Mouse (Mus musculus) macrophage (primary cell): Measurements from ENCODE around the gene Nfib. TPM values are rescaled to one million over a fixed set of nuclear protein-coding genes. Genes with fewer than 3 reads are reported as not detected.

Experiments used
- H3K27ac ChIP-seq: fragments of 350-480 bp; formaldehyde crosslinking; 2 replicates; pipeline ENCODE4 v1.9.0; 2021
- H3K36me3 ChIP-seq: fragments of 350-480 bp; formaldehyde crosslinking; 2 replicates; pipeline ENCODE4 v1.9.0; 2021; ENCODE audit errors: inconsistent target
- H3K4me3 ChIP-seq: fragments of 350-480 bp; formaldehyde crosslinking; 2 replicates; pipeline ENCODE4 v1.9.0; 2021; ENCODE audit errors: inconsistent target
- H3K79me2 ChIP-seq: fragments of 350-480 bp; formaldehyde crosslinking; 2 replicates; pipeline ENCODE4 v1.9.0; 2021; ENCODE audit errors: inconsistent target
- WGBS: methylation state at CpG from one replicate; pipeline ENCODE4 v1.1.7; 2026; ENCODE audit warnings: inconsistent platforms; ENCODE audit not compliant: missing documents; 5-methylcytosine and 5-hydroxymethylcytosine counted together
- polyA plus RNA-seq: library from polyadenylated mRNA; stranded (reverse); fragments of 250-400 nt; gene quantifications from 3 replicates; pipeline ENCODE4 v1.2.4, GENCODE M21; 2018; ENCODE audit warnings: inconsistent platforms

Nfib gene
- polyA plus RNA-seq, 1 experiment from 2014 or later, result not detected

GRCm38 (mm10) chr4:82335266-82335865 is 370.2 kb downstream of the Nfib start:
- Histone ChIP-seq H3K79me2 (no peaks in the 10 kb centered on the region), H3K4me3 (no peak overlapping the region), H3K27ac (no peak overlapping the region), H3K36me3 (no peaks in the 10 kb centered on the region)
- 100% methylated on average over 4 of the region's 4 CpGs for WGBS

- WGBS, result 79% methylated on average over 3 of the region's 3 CpGs
- H3K4me3 ChIP-seq, result no peak overlapping the region
- no peaks in the 10 kb centered on the region for H3K36me3 ChIP-seq
- no peak overlapping the region for H3K27ac ChIP-seq
- H3K79me2 ChIP-seq, result no peaks in the 10 kb centered on the region
Measured at GRCm38 (mm10) chr4:82333413-82333812, 372.1 kb downstream of the Nfib start.

GRCm38 (mm10) chr4:82330095-82330494 is 375.5 kb downstream of the Nfib start:
- no peak overlapping the region for H3K27ac ChIP-seq
- H3K4me3 ChIP-seq, result no peak overlapping the region
- WGBS, result 29% methylated on average over 4 of the region's 4 CpGs
- no peaks in the 10 kb centered on the region for H3K79me2 ChIP-seq
- H3K36me3 ChIP-seq, result no peaks in the 10 kb centered on the region

GRCm38 (mm10) chr4:82326140-82326529 is 379.4 kb downstream of the Nfib start:
- 67% methylated on average over 3 of the region's 3 CpGs for WGBS
- Histone ChIP-seq H3K79me2 (no peaks in the 10 kb centered on the region), H3K36me3 (no peaks in the 10 kb centered on the region), H3K4me3 (no peak overlapping the region), H3K27ac (no peak overlapping the region)

- 87% methylated on average over 5 of the region's 6 CpGs for WGBS
- H3K79me2 ChIP-seq, result no peaks in the 10 kb centered on the region
- no peaks in the 10 kb centered on the region for H3K36me3 ChIP-seq
- no peak overlapping the region for H3K27ac ChIP-seq
- no peak overlapping the region for H3K4me3 ChIP-seq
Measured at GRCm38 (mm10) chr4:82325409-82326139, 380.0 kb downstream of the Nfib start.

GRCm38 (mm10) chr4:82324977-82325376 is 380.6 kb downstream of the Nfib start:
- WGBS, result 87% methylated on average over 3 of the region's 3 CpGs
- Histone ChIP-seq H3K4me3 (no peak overlapping the region), H3K36me3 (no peaks in the 10 kb centered on the region), H3K79me2 (no peaks in the 10 kb centered on the region), H3K27ac (no peak overlapping the region)

GRCm38 (mm10) chr4:82321008-82321407 is 384.5 kb downstream of the Nfib start:
- no peak overlapping the region for H3K4me3 ChIP-seq
- H3K79me2 ChIP-seq, result no peaks in the 10 kb centered on the region
- H3K27ac ChIP-seq, result no peak overlapping the region
- 18% methylated on average over 4 of the region's 4 CpGs for whole genome bisulfite sequencing
- H3K36me3 ChIP-seq, result no peaks in the 10 kb centered on the region

GRCm38 (mm10) chr4:82319388-82319787 is 386.2 kb downstream of the Nfib start:
- WGBS, result 96% methylated on average over 7 of the region's 7 CpGs
- H3K4me3 ChIP-seq, result no peak overlapping the region
- H3K79me2 ChIP-seq, result no peaks in the 10 kb centered on the region
- H3K27ac ChIP-seq, result no peak overlapping the region
- H3K36me3 ChIP-seq, result no peaks in the 10 kb centered on the region

GRCm38 (mm10) chr4:82316168-82316567 is 389.4 kb downstream of the Nfib start:
- Histone ChIP-seq H3K27ac (no peak overlapping the region), H3K79me2 (no peaks in the 10 kb centered on the region), H3K4me3 (no peak overlapping the region), H3K36me3 (no peaks in the 10 kb centered on the region)
- WGBS, result 20% methylated on average over 6 of the region's 6 CpGs

GRCm38 (mm10) chr4:82315710-82316109 is 389.8 kb downstream of the Nfib start:
- H3K4me3 ChIP-seq, result no peak overlapping the region
- no peaks in the 10 kb centered on the region for H3K36me3 ChIP-seq
- WGBS, result 75% methylated on average over 2 of the region's 2 CpGs
- no peaks in the 10 kb centered on the region for H3K79me2 ChIP-seq
- H3K27ac ChIP-seq, result no peak overlapping the region

- WGBS, result 84% methylated on average over 11 of the region's 11 CpGs
- no peaks in the 10 kb centered on the region for H3K79me2 ChIP-seq
Measured at GRCm38 (mm10) chr4:82310924-82311734, 394.4 kb downstream of the Nfib start.

GRCm38 (mm10) chr4:82306045-82306444 is 399.5 kb downstream of the Nfib start:
- H3K27ac ChIP-seq, result no peak overlapping the region
- H3K36me3 ChIP-seq, result no peaks in the 10 kb centered on the region
- 69% methylated on average over 5 of the region's 6 CpGs for WGBS
- H3K79me2 ChIP-seq, result no peaks in the 10 kb centered on the region
- H3K4me3 ChIP-seq, result no peak overlapping the region

More at GRCm38 (mm10) chr4:82310924-82311734, 394.4 kb downstream of the Nfib start:
- Histone ChIP-seq H3K27ac (no peak overlapping the region), H3K4me3 (no peak overlapping the region), H3K36me3 (no peaks in the 10 kb centered on the region)

- Histone ChIP-seq H3K27ac (no peak overlapping the region), H3K79me2 (no peaks in the 10 kb centered on the region), H3K4me3 (no peak overlapping the region), H3K36me3 (no peaks in the 10 kb centered on the region)
- 19% methylated on average over 17 of the region's 17 CpGs for WGBS
Measured at GRCm38 (mm10) chr4:82304148-82304871, 401.2 kb downstream of the Nfib start.

- H3K36me3 ChIP-seq, result no peaks in the 10 kb centered on the region
- WGBS, result 85% methylated on average over 3 of the region's 3 CpGs
- no peak overlapping the region for H3K27ac ChIP-seq
- H3K4me3 ChIP-seq, result no peak overlapping the region
- H3K79me2 ChIP-seq, result no peaks in the 10 kb centered on the region
Measured at GRCm38 (mm10) chr4:82303362-82303900, 402.1 kb downstream of the Nfib start.
